Mouse (Mus musculus) stomach, embryonic 14.5 days (tissue): Measurements from ENCODE around the gene Cachd1. TPM values are rescaled to one million over a fixed set of nuclear protein-coding genes. Genes with fewer than 3 reads are reported as not detected.

Source experiments
- ATAC-seq: fragments of 200-750 bp; cut with Nextera tagmentation; 2 replicates; pipeline ENCODE4 v1.8.0; 2017; ENCODE audit warnings: low read depth, moderate TSS enrichment; ENCODE audit not compliant: insufficient number of reproducible peaks, insufficient read depth, low FRiP score
- H3K27ac ChIP-seq: fragments of 300-500 bp; sonication (generic); 2 replicates; pipeline ENCODE4 v1.5.1; 2014; ENCODE audit warnings: mild to moderate bottlenecking, low read length, moderate library complexity, mixed read lengths
- H3K27me3 ChIP-seq: fragments of 300-500 bp; sonication (generic); 2 replicates; pipeline ENCODE4 v1.6.1; 2014; ENCODE audit warnings: low read length, control low read depth, mixed read lengths; ENCODE audit not compliant: control insufficient read depth, insufficient read depth
- H3K36me3 ChIP-seq: fragments of 300-500 bp; sonication (generic); 2 replicates; pipeline ENCODE4 v1.6.1; 2014; ENCODE audit warnings: mild to moderate bottlenecking, control low read depth, low read length, moderate library complexity, mixed read lengths; ENCODE audit not compliant: control insufficient read depth, insufficient read depth
- H3K4me1 ChIP-seq: fragments of 300-500 bp; sonication (generic); 2 replicates; pipeline ENCODE4 v1.6.1; 2014; ENCODE audit warnings: low read length, control low read depth, mixed read lengths; ENCODE audit not compliant: control insufficient read depth, insufficient read depth
- H3K4me2 ChIP-seq: fragments of 300-500 bp; sonication (generic); replicated peaks from 2 replicates; pipeline ENCODE4 v1.6.1; 2014; ENCODE audit warnings: low read depth, low read length, control low read depth
- H3K4me3 ChIP-seq: fragments of 300-500 bp; sonication (generic); 2 replicates; pipeline ENCODE4 v1.5.1; 2014; ENCODE audit warnings: low read depth, low read length, control low read depth
- H3K9ac ChIP-seq: fragments of 300-500 bp; sonication (generic); replicated peaks from 2 replicates; pipeline ENCODE4 v1.6.1; 2014; ENCODE audit warnings: low read depth, mild to moderate bottlenecking, control low read depth, low read length, moderate library complexity, mixed read lengths
- H3K9me3 ChIP-seq: fragments of 300-500 bp; sonication (generic); 2 replicates; pipeline ENCODE4 v1.6.1; 2016; ENCODE audit warnings: low read depth, low read length, control low read depth; ENCODE audit not compliant: control insufficient read depth
- WGBS: fragments of 180-500 bp; shearing (Covaris S2); extraction: QIAGEN DNeasy Blood & Tissue Kit; methylation state at CpG from one replicate; pipeline ENCODE4 v1.1.7; 2014; 5-methylcytosine and 5-hydroxymethylcytosine counted together
- polyA plus RNA-seq: library from polyadenylated mRNA; unstranded; fragments of >200 nt; fragmentation: Nextera tagmentation; extraction: Ambion mirVana; gene quantifications from 2 replicates; pipeline ENCODE4 v1.2.1, GENCODE M21; 2014

Gene Cachd1
- polyA plus RNA-seq, 1 experiment from 2014 or later: 19.5 TPM

DNA sequence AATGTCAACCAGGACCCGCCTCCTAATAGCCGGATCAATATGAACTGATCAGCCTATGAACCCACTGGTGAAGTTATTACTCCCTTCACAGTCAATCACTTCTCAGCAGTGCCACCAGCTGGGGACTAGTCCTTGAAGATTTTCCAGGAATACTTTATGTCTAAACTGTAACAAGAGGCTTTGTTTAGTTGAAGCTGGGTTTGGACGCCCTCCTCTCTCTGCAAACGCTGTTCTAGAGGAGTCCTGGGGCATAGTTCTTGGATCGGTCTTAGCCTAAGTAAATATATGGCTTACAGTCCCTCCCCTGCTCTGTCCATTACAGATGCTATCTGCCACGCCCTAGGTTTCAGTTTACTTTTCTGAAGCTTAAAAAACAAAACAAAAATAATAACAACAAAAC, 60.7 kb downstream of the Cachd1 start:
- no peak for ATAC-seq
- H3K9ac ChIP-seq: no peak overlapping the region

DNA sequence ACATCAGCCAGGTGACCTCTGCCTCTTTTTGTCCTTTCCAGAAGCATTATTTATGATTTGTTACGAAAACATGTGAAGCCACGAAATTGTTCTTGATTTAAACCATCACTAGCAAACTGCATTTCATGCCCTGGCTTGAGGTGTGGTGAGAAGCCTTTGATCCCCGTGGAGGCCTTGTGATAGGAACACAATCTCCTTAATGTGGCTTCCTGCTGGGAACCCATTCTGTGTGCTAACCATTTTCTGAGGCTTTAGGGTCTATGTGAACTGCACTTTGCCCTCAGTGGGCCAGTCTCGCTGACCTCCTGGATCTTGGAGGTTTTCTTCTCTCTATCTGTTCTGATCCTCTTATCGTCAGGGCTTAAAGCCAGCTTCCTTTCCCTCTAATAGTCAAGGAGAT, 66.2 kb downstream of the Cachd1 start:
- no peak overlapping the region for H3K4me2 ChIP-seq
- peaks cover 6% of the 10 kb centered on the region; the same call in 1 of the 2 replicates for H3K4me1 ChIP-seq
- H3K4me3 ChIP-seq: no peak overlapping the region
- no peak for ATAC-seq
- no peaks in the 10 kb centered on the region for H3K9me3 ChIP-seq
- no peak overlapping the region for H3K9ac ChIP-seq
- no peaks in the 10 kb centered on the region for H3K36me3 ChIP-seq
- WGBS: 56% methylated on average over 5 of the region's 5 CpGs
- H3K27ac ChIP-seq: no peak overlapping the region
- H3K27me3 ChIP-seq: no peaks in the 10 kb centered on the region

More for the DNA sequence above, 60.7 kb downstream of the Cachd1 start:
- WGBS: 31% methylated on average over 6 of the region's 6 CpGs
- Histone ChIP-seq H3K36me3 (no peaks in the 10 kb centered on the region), H3K4me2 (no peak overlapping the region), H3K4me3 (no peak overlapping the region), H3K4me1 (peaks cover 16% of the 10 kb centered on the region), H3K9me3 (no peaks in the 10 kb centered on the region), H3K27ac (no peak overlapping the region), H3K27me3 (no peaks in the 10 kb centered on the region)

DNA sequence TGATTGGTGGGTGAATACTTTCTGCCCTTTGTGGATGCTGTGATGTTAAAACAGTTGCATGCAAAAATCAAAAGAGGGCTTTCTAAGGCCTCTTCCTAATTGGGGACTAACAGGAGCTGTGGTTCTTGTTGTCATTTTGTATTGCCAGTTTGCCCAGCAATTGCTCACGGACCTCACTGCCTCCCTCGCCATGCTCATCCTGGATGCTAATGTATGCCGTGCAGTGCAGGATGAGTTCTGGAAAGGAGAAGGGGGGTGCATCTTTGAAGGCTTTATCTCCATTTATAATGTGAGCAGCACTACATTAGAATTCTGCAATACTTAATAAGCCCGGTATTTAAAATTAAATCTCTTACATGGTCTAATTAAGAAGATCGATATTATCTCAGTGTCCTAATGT, 66.6 kb downstream of the Cachd1 start:
- Histone ChIP-seq H3K9me3 (no peaks in the 10 kb centered on the region), H3K9ac (no peak overlapping the region), H3K36me3 (no peaks in the 10 kb centered on the region), H3K4me3 (no peak overlapping the region), H3K4me1 (peaks cover 6% of the 10 kb centered on the region; the same call in 1 of the 2 replicates), H3K27me3 (no peaks in the 10 kb centered on the region), H3K27ac (no peak overlapping the region), H3K4me2 (no peak overlapping the region)
- ATAC-seq: no peak
- 86% methylated on average over 5 of the region's 5 CpGs for WGBS

DNA sequence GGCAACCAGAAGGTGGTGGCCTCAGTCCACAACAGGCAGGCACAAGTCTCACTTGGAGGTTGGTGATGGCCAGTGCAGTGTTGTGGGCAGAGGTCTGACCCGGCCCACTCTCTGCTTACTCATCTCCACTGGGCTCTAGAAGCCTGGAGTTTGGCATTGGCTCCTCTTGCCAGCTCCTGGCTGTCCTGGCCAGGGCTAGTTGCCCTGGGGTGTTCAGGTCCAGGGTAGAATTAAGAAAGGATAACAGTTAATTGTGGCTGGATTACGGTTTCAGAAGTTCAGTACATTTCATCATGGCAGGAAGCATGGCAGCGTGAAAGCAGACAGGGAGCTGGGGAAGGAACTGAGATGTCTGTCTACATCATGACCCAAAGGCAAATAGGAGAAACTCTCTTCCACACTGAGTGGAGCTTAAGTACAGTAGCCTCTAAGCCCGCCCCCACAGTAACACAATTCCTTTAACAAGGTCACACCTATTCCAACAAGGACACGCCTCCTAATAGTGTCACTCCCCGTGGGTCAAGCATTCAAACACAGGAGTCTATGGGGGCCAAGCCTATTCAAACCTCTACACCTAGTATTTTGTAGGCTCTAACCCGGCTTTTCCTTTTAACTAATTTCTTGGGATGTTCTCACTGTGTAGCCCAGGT, 74.5 kb downstream of the Cachd1 start:
- H3K9ac ChIP-seq: no peak overlapping the region
- H3K36me3 ChIP-seq: no peaks in the 10 kb centered on the region
- no peak for ATAC-seq
- 77% methylated on average over 7 of the region's 7 CpGs for WGBS
- H3K9me3 ChIP-seq: no peaks in the 10 kb centered on the region
- no peak overlapping the region for H3K4me3 ChIP-seq
- H3K27ac ChIP-seq: no peak overlapping the region
- H3K27me3 ChIP-seq: no peaks in the 10 kb centered on the region
- H3K4me2 ChIP-seq: no peak overlapping the region
- H3K4me1 ChIP-seq: 0 out of 2 replicates have a peak, but pooled peaks cover 3% of the 10 kb centered on the region

DNA sequence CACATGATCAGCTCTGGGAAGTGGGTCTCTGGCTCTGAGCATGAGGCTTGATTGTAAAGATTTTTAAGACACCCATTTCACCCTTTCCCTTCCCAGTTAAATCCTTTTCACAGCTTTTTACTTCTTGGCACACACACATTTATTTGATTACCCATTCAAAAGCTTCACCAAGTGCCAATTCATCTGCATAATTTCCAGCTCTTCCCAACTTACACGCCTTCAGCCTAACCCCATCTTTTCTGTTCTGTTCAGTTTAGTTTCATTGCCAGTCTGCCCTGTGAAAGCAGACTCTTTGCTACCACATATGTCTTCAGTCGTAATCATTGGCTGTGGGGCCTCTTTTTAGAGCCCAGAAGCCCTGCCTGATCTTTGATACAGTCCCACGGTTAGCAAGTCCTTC, 76.0 kb downstream of the Cachd1 start:
- 55% methylated on average over 3 of the region's 3 CpGs for WGBS
- no peaks in the 10 kb centered on the region for H3K36me3 ChIP-seq
- H3K9ac ChIP-seq: no peak overlapping the region
- no peaks in the 10 kb centered on the region for H3K27me3 ChIP-seq
- no peaks in the 10 kb centered on the region for H3K9me3 ChIP-seq
- ATAC-seq: no peak
- H3K27ac ChIP-seq: no peak overlapping the region
- H3K4me2 ChIP-seq: no peak overlapping the region
- H3K4me3 ChIP-seq: no peak overlapping the region
- H3K4me1 ChIP-seq: peaks cover 16% of the 10 kb centered on the region

DNA sequence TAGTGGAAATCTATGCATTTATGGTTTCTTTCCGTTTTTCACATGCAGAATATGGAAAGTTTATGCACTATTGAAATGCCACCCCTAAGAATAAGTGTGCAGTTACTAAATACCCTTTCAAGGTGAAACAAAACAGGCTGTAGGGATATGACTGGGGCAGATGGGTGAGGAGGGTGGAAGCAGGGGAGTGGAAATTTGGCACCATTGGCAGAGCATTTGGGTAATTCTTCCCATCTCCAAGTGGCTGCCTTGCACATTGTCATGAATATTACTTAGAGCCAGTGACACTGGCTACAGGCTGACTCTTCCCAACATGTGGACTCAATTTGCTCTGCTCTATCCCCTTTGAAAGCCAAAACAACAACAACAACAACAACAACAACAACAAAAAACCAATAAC, 77.0 kb downstream of the Cachd1 start:
- H3K27ac ChIP-seq: no peak overlapping the region

DNA sequence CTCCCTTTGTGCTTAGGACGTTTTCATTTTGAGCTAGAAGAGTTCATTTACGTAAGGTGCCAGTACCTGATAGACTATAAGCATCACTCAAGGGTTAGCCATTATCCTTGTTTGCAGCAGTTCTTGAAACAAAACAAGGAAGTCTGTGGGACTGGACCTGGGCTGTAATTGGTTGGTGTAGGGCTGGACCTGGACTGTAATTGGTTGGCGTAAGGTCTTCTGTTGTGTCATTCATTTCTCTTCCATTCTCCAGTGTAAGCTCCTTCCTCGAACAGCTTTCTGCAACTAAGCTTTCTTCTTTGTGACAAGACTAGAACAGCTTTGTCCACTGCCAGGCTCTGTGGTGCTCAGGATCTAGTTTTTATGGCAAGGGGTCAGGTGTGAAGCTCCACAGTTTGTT, 78.9 kb downstream of the Cachd1 start:
- no peak overlapping the region for H3K9ac ChIP-seq
- no peaks in the 10 kb centered on the region for H3K27me3 ChIP-seq
- H3K36me3 ChIP-seq: no peaks in the 10 kb centered on the region
- no peak overlapping the region for H3K4me3 ChIP-seq
- no peak overlapping the region for H3K27ac ChIP-seq
- H3K9me3 ChIP-seq: no peaks in the 10 kb centered on the region
- ATAC-seq: no peak
- 78% methylated on average over 4 of the region's 4 CpGs for WGBS
- no peak overlapping the region for H3K4me2 ChIP-seq
- H3K4me1 ChIP-seq: peaks cover 20% of the 10 kb centered on the region

More for the DNA sequence above, 77.0 kb downstream of the Cachd1 start:
- Histone ChIP-seq H3K27me3 (no peaks in the 10 kb centered on the region), H3K9me3 (no peaks in the 10 kb centered on the region), H3K4me1 (peaks cover 20% of the 10 kb centered on the region), H3K9ac (no peak overlapping the region), H3K4me2 (no peak overlapping the region), H3K4me3 (no peak overlapping the region), H3K36me3 (no peaks in the 10 kb centered on the region)
- WGBS: 76% methylated on average over 1 of the region's 1 CpGs
- ATAC-seq: no peak

DNA sequence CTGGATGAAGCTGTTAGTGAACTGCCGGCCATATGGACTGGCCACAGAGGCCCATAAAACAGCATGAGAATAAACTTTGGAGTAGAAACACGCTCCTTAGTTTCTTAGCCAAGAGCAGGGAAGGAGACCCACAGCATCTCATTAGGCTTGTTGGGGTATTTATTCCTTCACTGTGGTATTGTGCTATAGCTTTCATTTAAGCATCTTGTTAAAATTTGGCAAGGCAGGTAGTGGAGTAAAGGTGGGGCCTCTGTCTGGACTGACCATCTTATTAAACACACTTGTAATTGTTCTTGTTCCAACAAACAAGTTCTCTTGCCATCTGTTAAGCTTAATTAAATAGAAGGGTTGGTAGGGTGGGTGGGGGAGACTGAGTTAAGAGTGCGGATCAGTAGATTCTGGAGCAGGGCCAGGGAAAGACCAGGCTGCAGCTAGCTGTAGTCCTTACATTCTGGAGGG, 81.0 kb downstream of the Cachd1 start:
- Histone ChIP-seq H3K27me3 (no peaks in the 10 kb centered on the region), H3K4me2 (no peak overlapping the region), H3K36me3 (no peaks in the 10 kb centered on the region), H3K27ac (no peak overlapping the region), H3K9ac (no peak overlapping the region), H3K4me1 (peaks cover 20% of the 10 kb centered on the region), H3K9me3 (no peaks in the 10 kb centered on the region), H3K4me3 (no peak overlapping the region)
- WGBS: 49% methylated on average over 3 of the region's 3 CpGs
- ATAC-seq: no peak
